Mouse (Mus musculus): Measurements from ENCODE around the gene Olfr766-ps1. TPM values are rescaled to one million over a fixed set of nuclear protein-coding genes. Genes with fewer than 3 reads are reported as not detected.
A peak's percentile ranks its signal among the peaks of the same experiment; 100 is the strongest.

Gene Olfr766-ps1
- polyA plus RNA-seq, 1 experiment, result not detected

- no peaks in the 10 kb centered on the region for H3K36me3 ChIP-seq (ENCODE audit: control insufficient read depth, insufficient read depth, low read length)
- no peaks in the 10 kb centered on the region for H3K4me1 ChIP-seq (ENCODE audit: control insufficient read depth, insufficient read depth, low read length)
- H3K27me3 ChIP-seq (ENCODE audit: control insufficient read depth, insufficient read depth, low read length), result no peaks in the 10 kb centered on the region
- H3K4me3 ChIP-seq (ENCODE audit: control insufficient read depth, low read depth, low read length), result no peak overlapping the region
- TF ChIP-seq CTCF (IDR thresholded peaks at IDR 0.05; ENCODE audit: control insufficient read depth, insufficient read depth, insufficient replicate concordance, low read depth, low read length) (no peak), POLR2A (IDR thresholded peaks at IDR 0.05; ENCODE audit: control insufficient read depth, low read depth, low read length) (no peak)
- no peak overlapping the region for H3K27ac ChIP-seq (ENCODE audit: control insufficient read depth, insufficient read depth, low read depth, low read length)
Measured at GRCm38 (mm10) chr10:129028343-129028742, 40.4 kb downstream of the Olfr766-ps1 start.

DNA sequence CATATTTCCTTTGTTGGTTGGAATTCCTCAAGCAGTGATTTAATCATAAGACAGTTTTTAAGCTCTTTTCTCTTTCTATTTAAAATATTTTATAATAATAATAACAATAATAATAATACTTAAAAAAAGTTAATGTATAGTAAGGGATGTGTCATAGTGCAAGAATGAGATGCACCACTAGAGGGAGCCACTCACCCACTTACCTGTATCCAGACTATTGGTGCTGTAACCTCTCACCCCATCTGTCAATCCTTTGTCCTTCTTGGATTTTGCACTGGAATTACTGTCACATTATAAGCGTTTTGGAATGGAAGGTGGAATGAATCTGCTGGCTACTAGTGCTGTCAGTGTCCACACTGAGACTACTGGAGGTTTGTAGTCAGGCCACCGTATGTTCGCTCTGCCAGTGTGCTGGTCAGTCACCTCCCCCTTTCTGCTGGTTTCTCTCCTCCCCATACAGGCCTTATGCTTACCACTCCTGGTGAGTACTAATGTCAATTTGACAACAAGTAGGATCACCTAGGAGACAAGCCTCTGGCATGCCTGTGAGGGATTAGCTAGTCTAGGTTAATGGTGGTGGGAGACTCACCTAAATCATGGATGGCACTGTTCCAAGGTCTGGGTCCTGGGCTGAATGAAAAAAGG lies 42.6 kb downstream of the Olfr766-ps1 start:
- Histone ChIP-seq H3K36me3 (ENCODE audit: control insufficient read depth, insufficient read depth, low read length) (no peaks in the 10 kb centered on the region), H3K4me3 (ENCODE audit: control insufficient read depth, low read depth, low read length) (no peak overlapping the region), H3K27ac (ENCODE audit: control insufficient read depth, insufficient read depth, low read depth, low read length) (no peak overlapping the region), H3K4me1 (ENCODE audit: control insufficient read depth, insufficient read depth, low read length) (no peaks in the 10 kb centered on the region), H3K27me3 (ENCODE audit: control insufficient read depth, insufficient read depth, low read length) (no peaks in the 10 kb centered on the region)
- TF ChIP-seq CTCF (IDR thresholded peaks at IDR 0.05; ENCODE audit: control insufficient read depth, insufficient read depth, insufficient replicate concordance, low read depth, low read length) (peak; percentile 35; the same call in 1 of the 2 replicates), POLR2A (IDR thresholded peaks at IDR 0.05; ENCODE audit: control insufficient read depth, low read depth, low read length) (no peak)

GRCm38 (mm10) chr10:129023319-129023718 lies 45.5 kb downstream of the Olfr766-ps1 start:
- no peaks in the 10 kb centered on the region for H3K36me3 ChIP-seq (ENCODE audit: control insufficient read depth, insufficient read depth, low read length)
- H3K27ac ChIP-seq (ENCODE audit: control insufficient read depth, insufficient read depth, low read depth, low read length), result no peak overlapping the region
- no peaks in the 10 kb centered on the region for H3K27me3 ChIP-seq (ENCODE audit: control insufficient read depth, insufficient read depth, low read length)
- H3K4me1 ChIP-seq (ENCODE audit: control insufficient read depth, insufficient read depth, low read length), result no peaks in the 10 kb centered on the region
- no peak overlapping the region for H3K4me3 ChIP-seq (ENCODE audit: control insufficient read depth, low read depth, low read length)
- TF ChIP-seq CTCF (IDR thresholded peaks at IDR 0.05; ENCODE audit: control insufficient read depth, insufficient read depth, insufficient replicate concordance, low read depth, low read length) (no peak), POLR2A (IDR thresholded peaks at IDR 0.05; ENCODE audit: control insufficient read depth, low read depth, low read length) (no peak)

DNA sequence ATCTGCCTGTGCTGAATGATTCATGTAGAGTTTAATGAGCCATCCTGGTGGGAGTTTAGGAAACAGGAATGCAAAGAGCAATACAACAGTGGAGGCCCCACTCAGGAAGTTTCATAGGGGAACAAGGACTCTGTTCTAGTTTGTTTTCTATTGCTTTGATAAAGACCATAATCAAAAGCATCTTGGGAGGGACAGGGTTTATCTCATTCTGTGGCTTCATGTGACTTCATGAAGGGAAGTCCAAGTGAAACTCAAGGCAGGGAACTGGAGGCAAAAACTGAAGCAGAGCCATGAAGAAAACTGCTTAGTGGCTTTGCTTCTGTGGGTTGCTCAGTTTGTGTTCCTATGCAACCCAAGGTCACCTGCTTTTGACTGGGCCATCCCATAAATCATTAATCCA lies 54.3 kb downstream of the Olfr766-ps1 start:
- Histone ChIP-seq H3K27me3 (ENCODE audit: control insufficient read depth, insufficient read depth, low read length) (no peaks in the 10 kb centered on the region), H3K4me1 (ENCODE audit: control insufficient read depth, insufficient read depth, low read length) (no peaks in the 10 kb centered on the region), H3K27ac (ENCODE audit: control insufficient read depth, insufficient read depth, low read depth, low read length) (no peak overlapping the region), H3K4me3 (ENCODE audit: control insufficient read depth, low read depth, low read length) (no peak overlapping the region), H3K36me3 (ENCODE audit: control insufficient read depth, insufficient read depth, low read length) (no peaks in the 10 kb centered on the region)
- TF ChIP-seq POLR2A (IDR thresholded peaks at IDR 0.05; ENCODE audit: control insufficient read depth, low read depth, low read length), result no peak
- no peak for TF ChIP-seq CTCF (IDR thresholded peaks at IDR 0.05; ENCODE audit: control insufficient read depth, insufficient read depth, insufficient replicate concordance, low read depth, low read length)

Other genes starting within 250 kb of the Olfr766-ps1 start
- 77.4 and 91.8 TPM in 2 replicates for gene Ormdl2, start 247.3 kb downstream of the Olfr766-ps1 start, polyA plus RNA-seq (2012; rRNA removed)
- gene Gdf11, start 177.3 kb downstream of the Olfr766-ps1 start, polyA plus RNA-seq (2012; rRNA removed), result 0.82 and 0.93 TPM in 2 replicates
- gene Cd63, start 168.0 kb downstream of the Olfr766-ps1 start, polyA plus RNA-seq (2012; rRNA removed), result 28.8 and 30.9 TPM in 2 replicates
- 7.5 and 8.9 TPM in 2 replicates for gene Rdh5, start 146.1 kb downstream of the Olfr766-ps1 start, polyA plus RNA-seq (2012; rRNA removed)
- gene Bloc1s1, start 144.9 kb downstream of the Olfr766-ps1 start, polyA plus RNA-seq (2012; rRNA removed), result 97.9 and 108 TPM in 2 replicates
- 19.0 and 19.1 TPM in 2 replicates for gene Itga7, start 135.2 kb downstream of the Olfr766-ps1 start, polyA plus RNA-seq (2012; rRNA removed)
- 1.3 and 1.6 TPM in 2 replicates for gene Mettl7b, start 108.0 kb downstream of the Olfr766-ps1 start, polyA plus RNA-seq (2012; rRNA removed)
- gene Olfr9, start 79.5 kb downstream of the Olfr766-ps1 start, polyA plus RNA-seq (2012; rRNA removed), result not detected in 2 replicates
- gene Olfr763, start 58.2 kb downstream of the Olfr766-ps1 start, polyA plus RNA-seq (2012; rRNA removed), result not detected in 2 replicates
- gene Olfr764-ps1, start 29.1 kb downstream of the Olfr766-ps1 start, polyA plus RNA-seq (2012; rRNA removed), result 0.04 TPM in 1 of 2 replicates, not detected in the other
- not detected in 2 replicates for gene Olfr765, start 19.0 kb downstream of the Olfr766-ps1 start, polyA plus RNA-seq (2012; rRNA removed)
- not detected in 2 replicates for gene Olfr767, start 13.9 kb upstream of the Olfr766-ps1 start, polyA plus RNA-seq (2012; rRNA removed)
- gene Olfr768, start 30.4 kb upstream of the Olfr766-ps1 start, polyA plus RNA-seq (2012; rRNA removed), result not detected in 2 replicates
- gene Olfr769, start 48.9 kb upstream of the Olfr766-ps1 start, polyA plus RNA-seq (2012; rRNA removed), result not detected in 2 replicates
- gene Olfr770, start 70.0 kb upstream of the Olfr766-ps1 start, polyA plus RNA-seq (2012; rRNA removed), result not detected in 2 replicates
- gene Olfr771, start 95.8 kb upstream of the Olfr766-ps1 start, polyA plus RNA-seq (2012; rRNA removed), result not detected in 2 replicates
- gene Olfr772, start 108.9 kb upstream of the Olfr766-ps1 start, polyA plus RNA-seq (2012; rRNA removed), result not detected in 2 replicates
- gene Olfr773, start 118.4 kb upstream of the Olfr766-ps1 start, polyA plus RNA-seq (2012; rRNA removed), result not detected in 2 replicates
- not detected in 2 replicates for gene Olfr774, start 167.2 kb upstream of the Olfr766-ps1 start, polyA plus RNA-seq (2012; rRNA removed)
- not detected in 2 replicates for gene Olfr775, start 179.4 kb upstream of the Olfr766-ps1 start, polyA plus RNA-seq (2012; rRNA removed)
- gene Olfr776, start 190.2 kb upstream of the Olfr766-ps1 start, polyA plus RNA-seq (2012; rRNA removed), result not detected in 2 replicates
- gene Olfr777, start 202.5 kb upstream of the Olfr766-ps1 start, polyA plus RNA-seq (2012; rRNA removed), result not detected in 2 replicates
- not detected in 2 replicates for gene Olfr780, start 249.1 kb upstream of the Olfr766-ps1 start, polyA plus RNA-seq (2012; rRNA removed)